In genomic region chr4:120987319-120987718, GRCm38 (mm10) we compare ENCODE assay signal across 13 mouse cellular contexts. TPM values are rescaled to one million over a fixed set of nuclear protein-coding genes. Genes with fewer than 3 reads are reported as not detected.
"Had no signal": no experiment of that assay in that cellular context is flagged by ENCODE, and none has a peak within 500 bp of the region (broad histone marks: within the 10 kb centered on the region; RNA-seq: fewer than 3 reads in every experiment).

No protein-coding gene starts in this region.

- H3K27me3 ChIP-seq: kidney, embryonic 15.5 days; neural tube, embryonic 13.5 days had no signal

- H3K4me1 ChIP-seq: kidney, embryonic 15.5 days; limb, embryonic 10.5 days; neural tube, embryonic 13.5 days had no signal

- DNase-seq: kidney, adult 2 months; kidney, postnatal 14 days; lung, adult 2 months; lung, postnatal 36 days; right cerebral cortex, postnatal 14 days; thymus, postnatal 4 days had no signal

- H3K9ac ChIP-seq: kidney, embryonic 15.5 days; midbrain, embryonic 12.5 days; neural tube, embryonic 13.5 days had no signal

- H3K4me3 ChIP-seq: kidney, embryonic 15.5 days; limb, embryonic 10.5 days; midbrain, embryonic 12.5 days; neural tube, embryonic 13.5 days had no signal

- ATAC-seq: hindbrain, embryonic 16.5 days; lung, postnatal 0 days had no signal

- H3K27ac ChIP-seq: kidney, embryonic 15.5 days; limb, embryonic 10.5 days; midbrain, embryonic 12.5 days; neural tube, embryonic 13.5 days had no signal

- H3K4me2 ChIP-seq: kidney, embryonic 15.5 days; midbrain, embryonic 12.5 days; neural tube, embryonic 13.5 days had no signal

- H3K9me3 ChIP-seq: limb, embryonic 10.5 days; neural tube, embryonic 13.5 days had no signal

RNA-seq across cellular contexts. Expression of gene Col9a2, which starts 51.9 kb away (rescaled TPM):
- total RNA-seq: megakaryocyte, adult 5-6 weeks had no signal
- polyA plus RNA-seq: kidney, adult 2 months had no signal
